Mouse (Mus musculus) spleen, adult 18-20 months (tissue): ENCODE data around the gene Mecom.

Experiments used
- DNase-seq, 2 experiments: peaks; one replicate each; pipeline ENCODE4 v3.0.0; 2022; ENCODE audit warnings: mixed read lengths in 2 of 2

Gene Mecom

DNA sequence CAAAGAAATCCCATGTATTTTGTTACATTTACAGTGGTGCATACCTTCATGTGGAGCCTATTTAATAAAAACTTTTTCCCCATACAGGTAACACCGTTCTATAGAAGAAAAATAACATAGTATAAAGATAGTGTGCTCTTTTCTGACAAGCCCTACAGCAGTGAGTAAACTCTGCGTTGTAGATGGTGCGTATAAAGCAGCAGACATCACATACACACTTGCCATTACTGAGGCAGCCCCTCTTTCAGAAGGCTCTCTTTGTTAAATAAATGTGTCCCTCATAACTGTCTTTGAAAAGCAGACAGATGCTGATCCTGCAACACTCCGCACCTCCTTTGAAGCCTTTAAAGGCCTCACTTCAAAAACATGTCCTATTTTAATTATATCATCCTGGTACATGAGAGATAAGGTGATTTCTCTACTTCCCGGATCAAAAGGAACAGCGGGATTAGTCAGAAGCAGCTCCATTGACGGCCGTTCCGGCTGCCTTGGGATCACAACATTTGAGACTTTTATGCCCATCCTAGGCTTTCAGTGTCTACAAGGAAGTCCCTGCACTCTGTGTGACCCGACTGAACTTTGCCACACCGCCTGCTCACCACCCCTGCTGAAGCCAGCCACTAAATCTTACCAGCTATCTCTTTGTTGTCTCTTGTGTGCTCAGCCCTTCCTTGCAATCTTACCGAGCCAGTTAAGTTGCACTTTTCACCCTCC is 355.4 kb downstream of the Mecom start:
- no peak for DNase-seq

DNA sequence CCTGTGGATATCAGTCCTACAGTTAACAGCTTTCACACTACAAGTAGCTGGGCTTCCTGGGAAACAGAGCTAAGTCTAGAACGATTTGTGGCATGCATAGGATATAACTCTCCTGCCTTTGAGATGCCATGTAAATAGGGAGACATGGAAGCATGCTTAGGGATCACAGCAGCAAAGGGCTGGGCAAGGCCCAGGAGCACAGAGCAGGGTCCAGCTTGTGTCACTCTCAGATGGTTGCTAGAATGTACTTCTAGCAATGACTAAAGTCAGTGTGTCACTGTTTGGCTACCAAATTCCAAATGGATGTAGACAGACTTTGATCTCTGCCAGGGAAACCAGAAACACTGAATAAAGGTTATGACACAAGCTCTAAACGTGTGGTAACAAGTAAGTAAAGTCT is 358.5 kb downstream of the Mecom start:
- no peak for DNase-seq

DNA sequence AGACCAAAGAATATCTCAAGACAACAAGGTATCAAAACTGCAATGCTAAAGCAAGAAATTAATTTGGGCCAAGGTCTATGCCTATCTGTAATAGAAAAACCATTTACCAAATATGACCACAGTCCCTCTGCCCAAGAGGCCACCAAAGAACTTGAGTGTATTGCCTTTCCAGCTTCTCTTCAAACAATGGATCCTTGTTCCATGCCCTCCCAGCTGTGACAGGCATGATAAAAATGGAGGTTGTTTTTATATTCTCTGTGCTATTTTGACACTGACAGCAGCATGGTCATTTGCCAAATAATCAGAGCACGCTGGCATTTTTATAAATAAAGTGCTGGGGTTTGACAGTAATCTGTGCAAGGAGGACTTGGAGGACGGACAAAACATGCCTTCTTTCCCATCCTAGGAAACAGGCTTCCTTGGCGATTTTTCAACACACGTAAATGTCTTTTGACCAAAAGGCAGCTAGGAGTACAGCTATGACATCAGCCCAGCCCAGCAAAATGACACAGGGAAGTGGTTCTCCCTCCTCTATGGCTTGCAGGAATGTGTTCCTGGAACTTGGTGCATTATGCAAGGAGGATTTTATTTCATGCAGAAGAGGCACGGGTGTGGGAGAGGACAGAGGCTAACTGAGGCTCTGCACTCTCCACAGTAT is 359.9 kb downstream of the Mecom start:
- DNase-seq: no peak

DNA sequence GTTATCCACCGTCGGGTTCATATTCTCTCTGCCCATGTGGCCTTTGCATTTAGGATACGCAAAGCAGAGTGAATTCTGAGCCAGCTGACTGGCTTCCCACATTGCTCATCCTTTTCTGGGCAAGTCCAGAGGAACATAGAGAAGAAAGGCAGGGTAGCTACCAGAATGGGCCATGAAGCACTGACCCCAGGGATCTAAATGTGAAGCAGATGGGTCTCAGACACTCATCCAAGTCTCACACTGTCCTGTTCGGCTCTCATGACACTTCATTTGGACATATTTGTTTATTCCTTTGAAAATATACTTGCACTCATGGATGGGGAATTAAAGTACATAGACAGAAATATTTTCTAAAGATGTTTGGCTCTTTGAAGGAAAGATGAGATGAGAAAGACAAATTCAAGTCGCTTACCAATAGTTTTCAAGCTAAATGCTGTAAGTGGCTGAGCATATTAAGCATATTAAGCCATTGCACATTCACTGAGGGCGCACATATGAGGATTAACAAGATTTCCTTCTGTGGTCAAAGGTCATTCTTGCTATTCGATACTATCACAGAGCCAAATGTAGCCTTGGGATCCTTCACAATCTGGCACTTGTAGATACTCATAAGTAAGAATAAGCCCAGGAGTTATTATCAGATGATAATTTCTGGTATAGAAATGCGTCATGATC is 365.9 kb downstream of the Mecom start:
- DNase-seq: no peak

DNA sequence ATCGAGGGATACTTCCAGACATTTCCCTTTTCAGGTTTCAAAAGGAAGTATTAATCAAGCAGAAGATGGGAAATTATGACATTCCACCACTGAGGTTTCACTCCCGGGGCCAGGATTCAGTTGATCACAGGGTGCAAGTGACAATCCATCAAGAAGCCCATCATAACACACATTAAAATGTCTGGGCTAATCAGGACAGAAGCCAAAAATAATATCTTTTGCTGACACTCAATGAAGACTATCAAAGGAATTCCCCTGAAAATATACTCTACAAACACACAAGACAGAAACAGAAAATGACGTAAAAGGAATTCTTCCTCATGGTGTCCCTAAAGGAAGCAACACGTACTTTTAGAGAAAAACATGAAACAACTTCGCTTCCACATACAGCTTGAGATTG is 371.2 kb downstream of the Mecom start:
- DNase-seq: no peak

DNA sequence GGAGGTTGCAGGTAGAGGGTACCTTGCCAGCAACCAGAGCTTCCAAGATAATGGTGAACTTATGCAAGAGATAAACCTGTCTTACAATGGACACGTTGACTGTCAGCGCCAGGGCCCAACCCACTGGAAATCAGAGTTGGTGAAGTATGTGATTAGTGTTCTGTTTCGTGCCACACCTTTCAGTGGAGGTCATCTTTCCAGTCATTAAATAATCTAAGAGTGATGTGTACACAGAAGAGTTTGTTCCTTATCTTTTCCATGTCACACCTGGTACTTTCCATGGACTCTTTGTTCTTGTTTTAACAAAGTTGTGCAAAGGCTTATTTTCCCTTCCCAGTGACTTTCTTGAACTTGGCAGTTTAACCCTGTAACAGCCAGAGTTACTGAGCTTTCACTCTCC is 374.0 kb downstream of the Mecom start:
- DNase-seq: no peak

DNA sequence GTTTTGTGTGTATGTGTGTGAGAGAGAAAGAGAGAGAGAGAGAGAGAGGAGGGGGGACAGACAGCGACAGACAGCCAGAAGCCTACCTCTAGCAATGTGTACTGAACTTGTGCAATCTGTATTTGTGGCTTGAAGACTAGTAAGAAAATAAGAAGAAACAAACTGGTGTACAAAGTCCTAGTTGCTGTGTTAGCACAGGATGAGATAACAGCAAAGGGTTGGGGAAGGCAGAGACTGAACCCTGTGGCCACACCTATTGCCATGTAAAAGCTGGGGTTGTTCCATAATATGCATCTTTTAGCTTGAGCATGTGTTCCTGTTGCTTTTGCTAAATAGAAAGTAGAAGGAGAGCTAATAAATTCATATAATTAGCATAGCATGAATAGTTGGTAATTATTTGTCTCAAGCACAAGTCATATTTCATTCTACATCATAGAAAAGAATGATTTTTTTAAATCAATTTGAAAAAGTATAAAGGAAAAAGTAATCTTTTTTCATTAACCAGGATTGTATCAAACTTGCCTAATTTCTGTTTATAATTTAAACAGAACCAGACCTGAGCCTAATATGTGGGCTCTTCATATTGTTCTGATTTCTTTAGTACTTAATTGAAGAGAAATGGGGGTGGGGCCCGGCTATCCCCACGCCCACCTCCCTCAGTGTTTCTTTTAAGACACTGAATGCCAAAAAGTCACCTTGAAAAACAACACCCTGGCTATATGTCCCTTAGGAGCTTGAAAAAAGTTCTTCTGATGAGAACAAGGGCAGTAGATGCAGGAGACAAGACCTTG is 379.2 kb downstream of the Mecom start:
- DNase-seq: no peak

DNA sequence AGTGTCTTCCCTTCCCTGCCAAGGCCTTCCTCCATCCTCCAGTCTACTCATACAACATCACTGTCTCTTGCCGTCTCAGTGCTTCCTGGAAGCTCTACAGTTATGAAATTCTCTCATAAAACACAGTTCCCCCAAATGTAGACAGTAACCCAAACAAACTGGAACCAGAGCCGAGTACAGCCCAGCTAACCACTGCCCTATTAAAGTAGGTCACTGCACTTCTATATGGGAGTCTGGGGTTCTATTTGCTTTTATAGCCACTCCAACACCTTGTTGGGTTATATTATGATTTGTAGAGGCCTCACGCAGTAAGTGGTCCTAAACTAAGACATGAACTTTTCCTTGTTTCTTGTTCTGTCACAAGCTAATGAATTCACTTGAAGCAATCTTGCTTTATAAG is 380.8 kb downstream of the Mecom start:
- no peak for DNase-seq

DNA sequence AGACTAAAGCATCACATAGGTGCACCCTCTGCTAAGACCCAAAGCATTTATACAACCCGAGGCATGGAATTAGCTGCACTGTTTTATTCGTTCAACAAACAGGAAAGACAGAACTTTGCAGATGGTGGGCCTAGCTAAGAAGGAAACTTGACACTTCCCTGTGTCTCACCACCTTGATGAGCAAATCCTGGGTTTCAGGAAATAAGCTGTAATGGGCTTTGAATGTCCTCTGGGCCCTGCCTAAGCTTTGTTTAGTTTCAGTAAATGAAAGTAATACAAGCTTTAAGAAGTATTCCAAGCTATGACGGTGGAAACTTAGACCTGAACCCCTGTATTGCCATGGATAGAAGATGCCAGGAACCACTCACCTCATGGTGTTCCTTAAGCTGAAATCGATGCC is 383.0 kb downstream of the Mecom start:
- DNase-seq: no peak

DNA sequence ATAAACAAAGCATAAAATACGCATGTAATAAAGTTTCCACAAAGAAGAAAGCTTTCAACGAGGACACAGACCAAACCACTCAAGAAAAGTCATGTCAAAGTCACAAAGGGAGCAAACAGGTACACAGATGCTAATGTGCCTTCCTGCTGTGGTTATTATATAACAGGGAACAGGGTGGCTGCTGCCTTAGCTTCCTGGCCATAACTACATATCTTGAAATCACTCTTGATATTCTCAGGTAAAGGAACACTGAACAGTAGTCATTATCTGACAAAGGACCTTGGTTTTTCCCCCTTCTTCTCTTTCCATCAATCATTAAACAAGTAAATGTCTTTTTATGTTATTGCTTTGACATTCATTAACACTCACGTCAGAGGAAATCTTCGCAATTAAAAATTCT is 384.4 kb downstream of the Mecom start:
- DNase-seq: no peak

DNA sequence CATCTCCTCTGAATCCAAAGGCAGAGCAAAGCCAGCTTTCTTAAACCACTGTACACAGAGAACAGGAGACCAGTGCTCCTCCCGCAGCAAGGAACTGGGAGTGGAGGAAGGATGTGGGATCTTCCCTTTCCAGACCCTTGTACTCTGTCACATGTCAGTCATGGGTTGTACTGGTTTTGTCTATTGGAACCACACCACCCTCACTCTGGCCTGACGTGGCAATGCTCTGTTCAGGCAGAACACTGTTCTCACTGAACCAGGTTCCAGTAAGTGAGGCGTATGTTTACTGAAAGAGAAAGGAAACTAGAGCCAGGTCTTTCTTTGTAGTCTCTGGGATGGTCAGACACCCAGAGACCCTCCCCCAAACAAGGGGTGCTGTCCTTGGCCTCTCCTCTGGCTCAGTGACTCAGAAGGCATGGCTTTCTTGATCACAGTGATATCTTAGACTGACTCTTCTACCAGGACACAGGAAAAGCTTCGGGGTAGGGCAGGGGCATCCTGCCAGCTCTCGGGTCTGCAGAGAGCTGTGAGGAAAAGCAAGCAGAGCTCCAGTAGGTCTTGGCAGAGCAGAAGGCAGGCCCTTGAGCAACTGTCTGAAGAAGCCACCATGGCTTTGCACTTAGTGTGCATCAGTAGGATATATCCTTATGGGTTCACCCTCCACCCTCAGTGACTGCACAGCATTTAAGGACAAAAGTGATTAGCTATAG is 386.7 kb downstream of the Mecom start:
- no peak for DNase-seq

DNA sequence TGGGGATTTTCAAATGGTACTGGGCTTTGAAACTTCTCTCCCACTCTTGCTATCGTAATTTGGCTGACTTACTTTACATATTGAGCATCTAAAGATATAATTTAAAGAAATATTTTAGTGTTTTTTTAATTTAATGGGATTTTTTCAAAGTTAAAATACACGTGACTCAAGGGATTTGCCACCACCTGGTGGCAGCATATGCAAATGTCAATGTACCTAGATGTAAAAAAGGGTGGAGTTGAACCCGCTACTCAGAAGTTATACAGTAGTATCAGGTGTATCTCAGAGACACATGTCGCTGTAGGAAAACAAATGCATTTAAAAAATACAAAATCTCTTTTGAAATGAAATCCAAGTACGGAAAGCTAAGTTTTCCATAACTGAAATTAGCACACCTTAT is 387.5 kb downstream of the Mecom start:
- no peak for DNase-seq

DNA sequence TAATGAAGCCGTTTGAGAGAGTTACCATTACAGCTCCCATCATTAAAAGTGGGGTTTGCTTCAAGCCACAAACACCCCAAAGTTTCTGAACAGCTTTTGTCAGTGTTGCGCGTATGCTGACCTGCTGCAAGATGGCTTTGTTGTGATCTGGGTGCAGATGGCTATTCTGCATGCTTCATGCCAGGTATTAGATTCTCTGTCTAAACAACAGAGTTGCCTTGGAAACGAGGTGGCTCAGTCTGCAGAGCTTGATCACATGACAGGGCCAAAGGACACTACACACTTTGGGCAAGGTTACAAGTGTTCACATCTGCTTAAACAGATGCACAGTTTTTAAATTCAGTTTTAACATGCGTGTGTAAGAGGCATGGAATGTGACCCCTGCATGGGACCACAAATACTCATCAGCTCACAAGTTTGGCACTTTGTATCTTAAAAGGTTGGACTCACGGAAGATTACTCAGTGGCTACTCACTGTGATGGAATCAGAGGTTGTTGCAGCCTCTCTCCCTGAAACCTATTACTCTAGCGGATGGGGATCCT is 390.6 kb downstream of the Mecom start:
- DNase-seq: no peak

DNA sequence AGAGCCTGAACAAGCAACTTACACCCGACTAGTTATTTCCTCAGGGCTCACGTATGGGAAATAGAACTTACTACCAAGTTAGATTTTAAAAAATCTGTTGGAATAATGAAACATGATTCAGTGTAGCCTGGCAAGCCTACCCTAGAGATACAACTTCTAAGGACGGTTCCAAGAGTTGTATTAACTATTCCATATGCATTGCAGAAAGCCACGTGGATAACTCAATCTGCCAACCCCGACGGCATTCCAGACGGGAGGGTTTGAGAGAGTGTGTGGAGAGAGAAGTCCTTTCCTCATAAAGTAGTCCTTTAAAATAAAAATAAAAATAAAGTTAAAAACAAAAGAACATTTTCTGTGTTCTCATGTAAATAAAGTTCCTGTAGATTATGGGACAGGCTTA is 393.4 kb downstream of the Mecom start:
- DNase-seq: no peak

DNA sequence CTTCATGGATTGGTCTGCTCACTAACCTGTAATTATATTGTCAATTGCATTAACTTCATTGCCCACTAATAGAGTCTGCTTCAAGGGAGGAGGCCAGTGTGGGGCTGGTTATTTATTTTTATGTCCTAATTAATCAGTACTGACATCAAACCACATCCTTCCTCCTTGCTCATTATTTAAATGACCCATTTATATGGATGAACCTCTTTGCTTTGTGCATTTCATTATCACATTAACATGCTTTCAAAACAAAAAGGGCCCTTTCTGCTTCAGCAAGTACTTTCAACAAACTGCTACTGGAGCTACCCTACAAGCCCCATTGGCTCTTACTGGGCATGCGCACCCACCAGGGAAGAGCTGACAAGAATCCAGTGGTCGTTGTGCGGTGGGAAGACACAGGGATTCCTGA is 393.9 kb downstream of the Mecom start:
- DNase-seq: no peak

DNA sequence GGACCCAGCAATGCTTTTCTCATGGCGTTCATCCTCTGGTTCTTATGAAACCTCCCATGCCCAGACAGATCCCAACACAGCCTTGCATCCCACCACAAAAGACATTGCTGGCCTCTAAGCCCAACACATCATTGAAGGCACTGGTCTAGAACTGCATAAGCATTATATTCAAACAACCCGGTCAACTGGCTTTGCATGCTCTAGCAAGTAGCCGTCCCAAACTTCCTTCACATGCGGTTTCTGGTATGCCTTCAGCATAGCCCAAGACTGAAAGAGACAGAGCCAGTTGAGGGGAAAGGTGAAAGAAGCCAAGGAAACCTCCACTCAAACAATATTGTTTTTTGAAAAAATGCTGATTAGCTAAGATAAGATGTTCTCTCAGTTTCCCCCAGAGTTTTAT is 397.7 kb downstream of the Mecom start:
- DNase-seq: no peak

DNA sequence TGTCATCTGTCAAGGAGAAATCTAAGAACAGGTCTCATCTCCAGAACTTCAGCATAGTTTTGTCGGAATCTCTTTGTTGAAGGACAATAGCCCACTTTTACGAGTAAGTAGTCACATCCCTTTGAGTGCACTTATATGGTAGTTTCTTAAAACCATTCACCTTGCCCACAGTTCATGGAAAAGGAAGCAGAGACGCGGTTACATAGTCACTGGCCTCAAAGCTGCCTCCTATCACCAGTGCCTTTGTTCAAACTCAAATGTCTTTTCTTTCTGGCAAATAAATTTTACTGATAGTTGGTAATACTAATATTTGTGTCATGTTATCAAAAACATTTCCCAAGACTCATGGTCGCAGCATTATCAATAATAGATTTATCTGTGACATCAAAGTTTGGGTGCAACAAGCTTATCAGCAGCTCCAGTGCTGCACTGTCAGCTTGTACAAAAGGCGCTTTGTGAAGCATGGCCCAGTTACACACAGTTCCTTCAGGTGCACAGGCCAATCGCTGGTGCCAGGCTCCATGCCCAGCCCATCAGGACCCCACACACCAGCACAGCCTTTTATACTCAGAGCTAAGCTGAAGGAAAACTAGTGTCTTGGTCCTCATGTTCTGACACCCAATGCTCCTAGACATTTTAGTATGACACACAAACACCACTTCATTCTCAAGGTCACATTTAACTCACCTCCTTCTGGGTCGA is 399.3 kb downstream of the Mecom start:
- no peak for DNase-seq

DNA sequence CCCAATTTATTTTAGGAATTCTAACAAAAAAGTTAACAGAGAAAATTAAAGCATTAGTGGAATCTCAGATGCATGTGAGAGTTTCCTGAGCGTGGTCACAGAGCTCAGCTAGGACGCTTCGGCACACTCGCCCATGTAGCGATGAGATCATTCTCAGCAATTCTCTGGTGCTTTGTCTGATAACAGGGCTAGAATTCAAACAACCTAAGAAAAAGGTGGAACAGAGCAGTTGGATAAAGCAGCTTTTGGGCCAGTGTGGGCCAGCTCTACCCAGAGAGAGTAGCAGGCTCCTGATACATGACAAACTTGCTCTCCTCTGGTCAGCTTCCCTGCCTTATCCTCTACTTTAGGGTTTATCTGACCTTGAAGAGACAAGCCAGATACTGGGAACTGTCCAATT is 402.8 kb downstream of the Mecom start:
- no peak for DNase-seq

DNA sequence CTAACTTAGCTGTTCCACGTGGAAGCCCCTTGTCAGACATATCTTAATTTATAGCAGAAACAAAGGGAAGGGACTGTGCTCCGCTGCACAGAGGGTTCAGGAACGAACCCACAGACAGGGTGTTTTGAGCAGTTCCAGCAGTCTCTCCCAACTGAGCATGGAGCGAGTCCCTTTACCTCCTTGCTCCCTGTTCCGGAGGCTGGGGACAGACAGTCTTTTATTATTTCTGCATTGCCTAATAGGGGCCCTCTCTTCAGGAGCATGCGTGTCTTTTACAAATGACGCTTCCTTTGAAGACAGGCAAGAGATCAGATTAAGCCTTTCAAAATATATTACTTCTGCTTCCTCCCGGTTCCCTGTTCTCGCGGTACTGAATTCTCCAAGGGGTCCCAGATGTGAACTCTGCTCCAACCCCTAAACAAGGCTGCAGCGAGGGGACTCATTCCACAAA is 403.8 kb downstream of the Mecom start:
- no peak for DNase-seq

DNA sequence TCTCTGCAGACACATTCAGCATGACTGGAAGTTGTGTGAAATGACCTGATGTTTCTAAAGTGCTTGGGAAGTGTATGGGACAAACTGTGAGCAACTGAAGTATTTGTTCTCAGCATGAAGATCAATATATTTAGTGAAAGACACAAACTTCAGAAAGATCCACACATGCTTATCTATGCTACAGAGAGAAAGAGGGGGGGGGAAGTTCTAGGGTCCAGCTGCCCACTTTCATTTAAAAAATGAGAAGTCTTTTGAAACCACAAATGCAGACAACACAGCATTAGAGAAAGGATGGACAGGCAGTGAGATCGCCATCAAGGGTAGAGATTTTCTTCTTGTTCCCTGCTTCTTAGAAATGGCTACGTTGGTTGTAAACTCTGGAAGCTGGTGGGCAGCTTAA is 404.4 kb downstream of the Mecom start:
- DNase-seq: no peak

DNA sequence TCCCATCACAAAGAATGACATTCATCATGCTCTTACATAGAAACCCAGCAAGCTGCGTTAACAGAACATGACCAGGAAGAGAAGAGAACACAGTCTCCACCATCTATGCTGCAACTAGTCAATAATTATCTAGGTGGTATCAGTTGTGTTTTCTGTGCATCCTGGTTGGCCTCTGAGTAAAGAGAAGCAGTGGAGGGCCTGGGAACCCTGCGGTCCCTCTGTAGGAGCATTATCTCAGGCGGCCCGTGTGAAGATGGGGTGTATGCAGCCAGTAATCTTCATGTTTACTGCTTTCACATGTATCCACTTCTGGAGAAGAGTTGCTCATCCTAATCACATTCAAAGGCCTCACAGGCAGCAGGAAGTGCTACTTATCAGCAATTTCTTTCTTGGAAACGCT is 407.5 kb downstream of the Mecom start:
- no peak for DNase-seq

DNA sequence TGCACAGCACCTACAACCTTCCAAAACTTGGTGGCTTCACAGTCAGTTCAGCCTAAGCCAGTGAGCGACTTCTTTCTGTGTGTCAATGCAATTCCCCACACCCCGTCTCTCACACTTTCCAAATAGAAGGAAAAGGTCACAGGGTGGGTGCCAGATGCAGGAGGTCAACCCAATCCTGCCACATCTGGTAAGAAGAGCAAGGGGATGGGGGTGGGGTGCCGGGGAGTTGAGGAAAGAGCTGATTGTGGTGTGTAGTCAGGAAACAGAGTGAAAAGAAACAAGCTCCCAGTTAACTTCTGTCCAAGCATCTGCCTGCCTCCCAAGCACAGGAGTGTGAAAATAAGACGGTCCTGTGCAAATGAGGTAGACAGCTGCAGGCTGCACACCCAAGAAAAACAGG is 408.1 kb downstream of the Mecom start:
- no peak for DNase-seq
